Mouse (Mus musculus) heart, postnatal 0 days (tissue): Measurements from ENCODE around the gene Myo3b.

ENCODE experiments used
- CTCF ChIP-seq: IDR thresholded peaks from 2 replicates; pipeline ENCODE4 v1.5.1; 2016; ENCODE audit warnings: antibody characterized with exemption, control low read depth, low read depth
- EP300 ChIP-seq: IDR thresholded peaks from 2 replicates; pipeline ENCODE4 v1.6.1; 2016; ENCODE audit warnings: antibody characterized with exemption, low read depth

DNA sequence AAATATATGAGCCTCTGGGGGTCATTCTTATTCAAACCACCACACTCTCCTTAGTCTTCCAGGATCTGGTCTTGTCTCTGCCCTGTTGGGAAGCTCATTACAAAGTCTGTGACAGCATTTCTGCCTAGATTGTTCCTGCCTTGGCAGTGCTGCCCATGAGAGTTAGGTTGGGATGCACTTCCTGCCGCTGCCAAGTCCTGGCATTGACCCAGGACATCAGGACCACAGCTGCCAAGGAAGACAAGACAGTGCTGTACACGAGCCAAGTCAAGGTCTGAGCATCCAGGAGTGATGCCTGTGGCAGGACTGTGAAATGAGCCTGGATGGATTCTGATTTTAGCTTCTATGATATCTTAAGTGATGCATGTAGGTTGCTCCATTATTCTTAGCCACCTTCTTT lies 316.1 kb downstream of the Myo3b start:
- no peak for TF ChIP-seq CTCF
- TF ChIP-seq EP300, result no peak
